Mouse (Mus musculus) forebrain, embryonic 14.5 days (tissue): Measurements from ENCODE around the gene Eif4g1. TPM values are rescaled to one million over a fixed set of nuclear protein-coding genes. Genes with fewer than 3 reads are reported as not detected.
A peak's percentile ranks its signal among the peaks of the same experiment; 100 is the strongest.

ENCODE experiments used
- ATAC-seq: fragments of 200-750 bp; cut with Nextera tagmentation; 2 replicates; pipeline ENCODE4 v1.8.0; 2017; ENCODE audit warnings: mild to moderate bottlenecking, moderate library complexity
- DNase-seq: peaks from one replicate; pipeline ENCODE4 v3.0.0-alpha.2; 2015; ENCODE audit warnings: low spot score
- H3K27ac ChIP-seq: fragments of 300-500 bp; sonication (generic); 2 replicates; pipeline ENCODE4 v1.5.1; 2014; ENCODE audit warnings: low read depth, mild to moderate bottlenecking, control low read depth, low read length, moderate library complexity
- H3K27me3 ChIP-seq: fragments of 300-500 bp; sonication (generic); replicated peaks from 2 replicates; pipeline ENCODE4 v1.6.1; 2014; ENCODE audit warnings: low read length, control low read depth, mixed read lengths; ENCODE audit not compliant: control insufficient read depth, insufficient read depth
- H3K36me3 ChIP-seq: fragments of 300-500 bp; sonication (generic); 2 replicates; pipeline ENCODE4 v1.6.1; 2014; ENCODE audit warnings: low read length, control low read depth; ENCODE audit not compliant: control insufficient read depth, insufficient read depth
- H3K4me1 ChIP-seq: fragments of 300-500 bp; sonication (generic); 2 replicates; pipeline ENCODE4 v1.6.1; 2014; ENCODE audit warnings: antibody characterized with exemption, low read length, control low read depth; ENCODE audit not compliant: control insufficient read depth, insufficient read depth
- H3K4me2 ChIP-seq: fragments of 300-500 bp; sonication (generic); 2 replicates; pipeline ENCODE4 v1.6.1; 2014; ENCODE audit warnings: mild to moderate bottlenecking, control low read depth, low read length
- H3K4me3 ChIP-seq: fragments of 300-500 bp; sonication (generic); 2 replicates; pipeline ENCODE4 v1.5.1; 2014; ENCODE audit warnings: low read depth, low read length, control low read depth
- H3K9ac ChIP-seq: fragments of 300-500 bp; sonication (generic); 2 replicates; pipeline ENCODE4 v1.6.1; 2014; ENCODE audit warnings: mild to moderate bottlenecking, low read length, control low read depth, moderate library complexity
- H3K9me3 ChIP-seq: fragments of 300-500 bp; sonication (generic); replicated peaks from 2 replicates; pipeline ENCODE4 v1.6.1; 2016; ENCODE audit warnings: low read length, control low read depth, mixed read lengths; ENCODE audit not compliant: control insufficient read depth
- WGBS: fragments of 180-500 bp; shearing (Covaris S2); extraction: QIAGEN DNeasy Blood & Tissue Kit; methylation state at CpG from one replicate; pipeline ENCODE4 v1.1.7; 2014; 5-methylcytosine and 5-hydroxymethylcytosine counted together
- polyA plus RNA-seq: library from polyadenylated mRNA; unstranded; fragments of >200 nt; fragmentation: Nextera tagmentation; extraction: Ambion mirVana; gene quantifications from 2 replicates; pipeline ENCODE4 v1.2.1, GENCODE M21; 2014

Gene Eif4g1
- polyA plus RNA-seq, 1 experiment from 2014 or later = 97.6 TPM

GRCm38 (mm10) chr16:20677380-20677779 lies 9.3 kb downstream of the Eif4g1 start:
- Histone ChIP-seq H3K27me3 (no peaks in the 10 kb centered on the region), H3K27ac (no peak overlapping the region), H3K9me3 (no peaks in the 10 kb centered on the region), H3K36me3 (peaks cover 76% of the 10 kb centered on the region), H3K9ac (no peak overlapping the region), H3K4me2 (no peak overlapping the region), H3K4me3 (no peak overlapping the region), H3K4me1 (peaks cover 9% of the 10 kb centered on the region)
- ATAC-seq (no peak), DNase-seq (no peak)
- WGBS = 91% methylated on average over 5 of the region's 5 CpGs

GRCm38 (mm10) chr16:20677974-20678675 lies 10.0 kb downstream of the Eif4g1 start:
- no peak overlapping the region for H3K9ac ChIP-seq
- DNase-seq = peak; percentile 47
- no peak overlapping the region for H3K27ac ChIP-seq
- H3K36me3 ChIP-seq = peaks cover 84% of the 10 kb centered on the region
- 65% methylated on average over 10 of the region's 10 CpGs for WGBS
- peaks cover 9% of the 10 kb centered on the region for H3K4me1 ChIP-seq
- no peak for ATAC-seq
- no peak overlapping the region for H3K4me2 ChIP-seq
- no peaks in the 10 kb centered on the region for H3K9me3 ChIP-seq
- H3K27me3 ChIP-seq = no peaks in the 10 kb centered on the region
- no peak overlapping the region for H3K4me3 ChIP-seq

- no peak overlapping the region for H3K4me3 ChIP-seq
- WGBS = 92% methylated on average over 3 of the region's 3 CpGs
- H3K4me1 ChIP-seq = peaks cover 15% of the 10 kb centered on the region
- H3K9ac ChIP-seq = no peak overlapping the region
- H3K4me2 ChIP-seq = no peak overlapping the region
- DNase-seq (no peak), ATAC-seq (no peak)
- peaks cover 65% of the 10 kb centered on the region for H3K36me3 ChIP-seq
- H3K27ac ChIP-seq = no peak overlapping the region
- no peaks in the 10 kb centered on the region for H3K27me3 ChIP-seq
- no peaks in the 10 kb centered on the region for H3K9me3 ChIP-seq
Observed at GRCm38 (mm10) chr16:20690774-20691173, 22.7 kb downstream of the Eif4g1 start.

- peaks cover 57% of the 10 kb centered on the region for H3K36me3 ChIP-seq
- DNase-seq = no peak
- no peaks in the 10 kb centered on the region for H3K27me3 ChIP-seq
- no peak overlapping the region for H3K4me2 ChIP-seq
- H3K4me3 ChIP-seq = no peak overlapping the region
- no peaks in the 10 kb centered on the region for H3K9me3 ChIP-seq
- H3K27ac ChIP-seq = no peak overlapping the region
- H3K9ac ChIP-seq = no peak overlapping the region
- no peak for ATAC-seq
- WGBS = 89% methylated on average over 1 of the region's 1 CpGs
- peaks cover 18% of the 10 kb centered on the region for H3K4me1 ChIP-seq
Observed at GRCm38 (mm10) chr16:20691617-20692016, 23.5 kb downstream of the Eif4g1 start.

GRCm38 (mm10) chr16:20692241-20692965 lies 24.3 kb downstream of the Eif4g1 start:
- DNase-seq (no peak), ATAC-seq (no peak)
- Histone ChIP-seq H3K36me3 (peaks cover 49% of the 10 kb centered on the region), H3K4me2 (peak overlapping the region; percentile 88; the same call in 1 of the 2 replicates), H3K9ac (peak overlapping the region; percentile 79; the same call in 1 of the 2 replicates), H3K4me3 (0 out of 2 replicates have a peak overlapping the region, but pooled peaks have one; percentile 57), H3K27ac (peak overlapping the region; percentile 93), H3K9me3 (no peaks in the 10 kb centered on the region), H3K4me1 (peaks cover 21% of the 10 kb centered on the region), H3K27me3 (no peaks in the 10 kb centered on the region)
- WGBS = 47% methylated on average over 16 of the region's 16 CpGs

- WGBS = under 1% methylated on average over 37 of the region's 37 CpGs
- H3K9ac ChIP-seq = peak within 1 kb of the TSS; percentile 79
- H3K9me3 ChIP-seq = no peaks in the 10 kb centered on the region
- no peaks in the 10 kb centered on the region for H3K27me3 ChIP-seq
- peaks cover 41% of the 10 kb centered on the region for H3K36me3 ChIP-seq
- ATAC-seq = peak; percentile 93
- H3K27ac ChIP-seq = peak within 1 kb of the TSS; percentile 93
- peaks cover 21% of the 10 kb centered on the region for H3K4me1 ChIP-seq
- peak within 1 kb of the TSS; percentile 88 for H3K4me2 ChIP-seq
- peak; percentile 96 for DNase-seq
- peak within 1 kb of the TSS; percentile 57 for H3K4me3 ChIP-seq
Observed at GRCm38 (mm10) chr16:20693111-20693701, 25.1 kb downstream of the Eif4g1 start, which contains the start of gene Fam131a. Gene Fam131a, plus strand, starts transcription at chr16:20693241.

GRCm38 (mm10) chr16:20694781-20695180 lies 26.7 kb downstream of the Eif4g1 start:
- no peak for ATAC-seq
- peak overlapping the region; percentile 17; the same call in 1 of the 2 replicates for H3K27ac ChIP-seq
- 62% methylated on average over 8 of the region's 8 CpGs for WGBS
- H3K9me3 ChIP-seq = no peaks in the 10 kb centered on the region
- DNase-seq = peak; percentile 74
- H3K4me2 ChIP-seq = peak overlapping the region; percentile 88
- peaks cover 21% of the 10 kb centered on the region for H3K4me1 ChIP-seq
- H3K9ac ChIP-seq = no peak overlapping the region
- H3K27me3 ChIP-seq = no peaks in the 10 kb centered on the region
- H3K4me3 ChIP-seq = no peak overlapping the region
- peaks cover 39% of the 10 kb centered on the region for H3K36me3 ChIP-seq

- peak; percentile 84 for ATAC-seq
- Histone ChIP-seq H3K27me3 (no peaks in the 10 kb centered on the region), H3K9me3 (no peaks in the 10 kb centered on the region), H3K4me2 (peak overlapping the region; percentile 88), H3K4me3 (peak overlapping the region; percentile 35), H3K9ac (peak overlapping the region; percentile 55), H3K36me3 (peaks cover 35% of the 10 kb centered on the region), H3K27ac (peak overlapping the region; percentile 74), H3K4me1 (peaks cover 21% of the 10 kb centered on the region)
- 1% methylated on average over 46 of the region's 46 CpGs for WGBS
- DNase-seq = peak; percentile 97
Observed at GRCm38 (mm10) chr16:20695622-20696323, 27.7 kb downstream of the Eif4g1 start.
